Mouse (Mus musculus): ENCODE measurements at regions not wholly inside any gene's neighbourhood (a gene's known extent, or its start where the extent isn't known, plus 50 kb on each side); places are given as distances from the start of the nearest gene placed in this dataset.
A peak's percentile ranks its signal among the peaks of the same experiment; 100 is the strongest.

- Histone ChIP-seq H3K9me3 (replicated peaks; ENCODE audit: control insufficient read depth, low read length) (no peaks in the 10 kb centered on the region), H3K4me1 (ENCODE audit: control insufficient read depth, insufficient read depth) (no peaks in the 10 kb centered on the region), H3K9ac (replicated peaks; ENCODE audit: low read depth, low read length) (no peak overlapping the region), H3K4me2 (ENCODE audit: low read depth, low read length) (no peak overlapping the region), H3K4me3 (ENCODE audit: low read depth, low read length) (no peak overlapping the region), H3K27me3 (ENCODE audit: control insufficient read depth, insufficient read depth, low read length) (no peaks in the 10 kb centered on the region), H3K27ac (ENCODE audit: low read depth) (no peak overlapping the region), H3K36me3 (replicated peaks; ENCODE audit: control insufficient read depth, insufficient read depth, low read length) (no peaks in the 10 kb centered on the region)
- WGBS, result 32% methylated on average over 1 of the region's 1 CpGs
- ATAC-seq (ENCODE audit: insufficient read depth, low read depth) (no peak), DNase-seq (ENCODE audit: low spot score) (peak; percentile 7)
- TF ChIP-seq EP300 (IDR thresholded peaks at IDR 0.05; ENCODE audit: low read depth) (no peak), CTCF (IDR thresholded peaks at IDR 0.05; ENCODE audit: low read depth) (peak; percentile 39; the same call in 1 of the 2 replicates)
Observed at GRCm38 (mm10) chr11:18821384-18821783, 197.4 kb downstream of the Meis1 start.

GRCm38 (mm10) chr11:18814110-18814509 is 204.7 kb downstream of the Meis1 start:
- H3K9me3 ChIP-seq (replicated peaks; ENCODE audit: control insufficient read depth, low read length), result no peaks in the 10 kb centered on the region
- no peaks in the 10 kb centered on the region for H3K27me3 ChIP-seq (ENCODE audit: control insufficient read depth, insufficient read depth, low read length)
- no peak overlapping the region for H3K27ac ChIP-seq (ENCODE audit: low read depth)
- 90% methylated on average over 3 of the region's 3 CpGs for WGBS
- no peak overlapping the region for H3K9ac ChIP-seq (replicated peaks; ENCODE audit: low read depth, low read length)
- H3K4me1 ChIP-seq (ENCODE audit: control insufficient read depth, insufficient read depth), result no peaks in the 10 kb centered on the region
- no peaks in the 10 kb centered on the region for H3K36me3 ChIP-seq (replicated peaks; ENCODE audit: control insufficient read depth, insufficient read depth, low read length)
- no peak overlapping the region for H3K4me3 ChIP-seq (ENCODE audit: low read depth, low read length)
- H3K4me2 ChIP-seq (ENCODE audit: low read depth, low read length), result no peak overlapping the region
- DNase-seq (ENCODE audit: low spot score) (no peak), ATAC-seq (ENCODE audit: insufficient read depth, low read depth) (no peak)
- TF ChIP-seq EP300 (IDR thresholded peaks at IDR 0.05; ENCODE audit: low read depth), result no peak
- no peak for TF ChIP-seq CTCF (IDR thresholded peaks at IDR 0.05; ENCODE audit: low read depth)

- no peak overlapping the region for H3K4me3 ChIP-seq (ENCODE audit: low read depth, low read length)
- no peak overlapping the region for H3K4me2 ChIP-seq (ENCODE audit: low read depth, low read length)
- TF ChIP-seq CTCF (IDR thresholded peaks at IDR 0.05; ENCODE audit: low read depth) (no peak), EP300 (IDR thresholded peaks at IDR 0.05; ENCODE audit: low read depth) (no peak)
- H3K9me3 ChIP-seq (replicated peaks; ENCODE audit: control insufficient read depth, low read length), result no peaks in the 10 kb centered on the region
- H3K36me3 ChIP-seq (replicated peaks; ENCODE audit: control insufficient read depth, insufficient read depth, low read length), result no peaks in the 10 kb centered on the region
- no peak overlapping the region for H3K9ac ChIP-seq (replicated peaks; ENCODE audit: low read depth, low read length)
- no peak overlapping the region for H3K27ac ChIP-seq (ENCODE audit: low read depth)
- 93% methylated on average over 3 of the region's 3 CpGs for WGBS
- no peaks in the 10 kb centered on the region for H3K4me1 ChIP-seq (ENCODE audit: control insufficient read depth, insufficient read depth)
- ATAC-seq (ENCODE audit: insufficient read depth, low read depth) (no peak), DNase-seq (ENCODE audit: low spot score) (no peak)
- H3K27me3 ChIP-seq (ENCODE audit: control insufficient read depth, insufficient read depth, low read length), result no peaks in the 10 kb centered on the region
Observed at GRCm38 (mm10) chr11:18767479-18767878, 251.3 kb downstream of the Meis1 start.

GRCm38 (mm10) chr11:18766458-18767016 is 252.2 kb downstream of the Meis1 start:
- no peak for DNase-seq (ENCODE audit: low spot score)
- Histone ChIP-seq H3K36me3 (replicated peaks; ENCODE audit: control insufficient read depth, insufficient read depth, low read length) (no peaks in the 10 kb centered on the region), H3K4me3 (ENCODE audit: low read depth, low read length) (no peak overlapping the region), H3K9ac (replicated peaks; ENCODE audit: low read depth, low read length) (no peak overlapping the region), H3K4me1 (ENCODE audit: control insufficient read depth, insufficient read depth) (no peaks in the 10 kb centered on the region), H3K27me3 (ENCODE audit: control insufficient read depth, insufficient read depth, low read length) (no peaks in the 10 kb centered on the region), H3K4me2 (ENCODE audit: low read depth, low read length) (no peak overlapping the region), H3K27ac (ENCODE audit: low read depth) (no peak overlapping the region), H3K9me3 (replicated peaks; ENCODE audit: control insufficient read depth, low read length) (no peaks in the 10 kb centered on the region)
- WGBS, result 75% methylated on average over 6 of the region's 6 CpGs
- no peak for ATAC-seq (ENCODE audit: insufficient read depth, low read depth)
- TF ChIP-seq EP300 (IDR thresholded peaks at IDR 0.05; ENCODE audit: low read depth), result no peak

- H3K9me3 ChIP-seq (replicated peaks; ENCODE audit: control insufficient read depth, low read length), result no peaks in the 10 kb centered on the region
- no peaks in the 10 kb centered on the region for H3K36me3 ChIP-seq (replicated peaks; ENCODE audit: control insufficient read depth, insufficient read depth, low read length)
- H3K9ac ChIP-seq (replicated peaks; ENCODE audit: low read depth, low read length), result no peak overlapping the region
- no peak overlapping the region for H3K27ac ChIP-seq (ENCODE audit: low read depth)
- H3K27me3 ChIP-seq (ENCODE audit: control insufficient read depth, insufficient read depth, low read length), result no peaks in the 10 kb centered on the region
- H3K4me2 ChIP-seq (ENCODE audit: low read depth, low read length), result no peak overlapping the region
- TF ChIP-seq EP300 (IDR thresholded peaks at IDR 0.05; ENCODE audit: low read depth) (no peak), CTCF (IDR thresholded peaks at IDR 0.05; ENCODE audit: low read depth) (no peak)
- DNase-seq (ENCODE audit: low spot score), result no peak
- H3K4me3 ChIP-seq (ENCODE audit: low read depth, low read length), result no peak overlapping the region
- WGBS, result 75% methylated on average over 6 of the region's 6 CpGs
- ATAC-seq (ENCODE audit: insufficient read depth, low read depth), result no peak
- H3K4me1 ChIP-seq (ENCODE audit: control insufficient read depth, insufficient read depth), result no peaks in the 10 kb centered on the region
Observed at GRCm38 (mm10) chr11:18758591-18759074, 260.2 kb downstream of the Meis1 start.

GRCm38 (mm10) chr11:18756576-18756975 is 262.2 kb downstream of the Meis1 start:
- ATAC-seq (ENCODE audit: insufficient read depth, low read depth), result no peak

More at GRCm38 (mm10) chr11:18756576-18756975, 262.2 kb downstream of the Meis1 start:
- H3K27me3 ChIP-seq (ENCODE audit: control insufficient read depth, insufficient read depth, low read length), result no peaks in the 10 kb centered on the region
- no peak for TF ChIP-seq EP300 (IDR thresholded peaks at IDR 0.05; ENCODE audit: low read depth)
- TF ChIP-seq CTCF (IDR thresholded peaks at IDR 0.05; ENCODE audit: low read depth), result no peak
- H3K9me3 ChIP-seq (replicated peaks; ENCODE audit: control insufficient read depth, low read length), result no peaks in the 10 kb centered on the region
- WGBS, result 51% methylated on average over 1 of the region's 1 CpGs
- H3K36me3 ChIP-seq (replicated peaks; ENCODE audit: control insufficient read depth, insufficient read depth, low read length), result no peaks in the 10 kb centered on the region
- DNase-seq (ENCODE audit: low spot score), result no peak
- no peak overlapping the region for H3K27ac ChIP-seq (ENCODE audit: low read depth)
- no peak overlapping the region for H3K4me3 ChIP-seq (ENCODE audit: low read depth, low read length)
- no peak overlapping the region for H3K4me2 ChIP-seq (ENCODE audit: low read depth, low read length)
- no peak overlapping the region for H3K9ac ChIP-seq (replicated peaks; ENCODE audit: low read depth, low read length)
- no peaks in the 10 kb centered on the region for H3K4me1 ChIP-seq (ENCODE audit: control insufficient read depth, insufficient read depth)
